ENCODE assay signal across 8 mouse cellular contexts in genomic region chr4:33924889-33925245, GRCm38 (mm10). TPM values are rescaled to one million over a fixed set of nuclear protein-coding genes. Genes with fewer than 3 reads are reported as not detected.
DNase-seq lines count a peak whose midpoint lies in the region; ATAC-seq and TF ChIP-seq lines count a peak whose summit lies in the region.

No protein-coding gene starts in this region.

- peaks cover 71% of the 10 kb centered on the region for H3K27me3 ChIP-seq in kidney, embryonic 15.5 days
- peaks cover 45% of the 10 kb centered on the region for H3K27me3 ChIP-seq in forebrain, embryonic 12.5 days
- peaks cover 48% of the 10 kb centered on the region for H3K27me3 ChIP-seq in liver, embryonic 11.5 days (replicated peaks; ENCODE audit: control insufficient read depth, insufficient read depth, low read length)
- H3K27me3 ChIP-seq in stomach, postnatal 0 days (ENCODE audit: control insufficient read depth, insufficient read depth, low read length): peaks cover 2% of the 10 kb centered on the region; the same call in 1 of the 2 replicates

- peak overlapping the region; percentile 59; the same call in 1 of the 2 replicates for H3K27ac ChIP-seq in kidney, embryonic 15.5 days
- H3K27ac ChIP-seq in forebrain, embryonic 12.5 days: peak overlapping the region; percentile 90
- H3K27ac ChIP-seq in liver, embryonic 11.5 days (ENCODE audit: low read depth, low read length): no peak overlapping the region
- no peak overlapping the region for H3K27ac ChIP-seq in stomach, postnatal 0 days (replicated peaks)

- peaks cover 18% of the 10 kb centered on the region for H3K4me1 ChIP-seq in kidney, embryonic 15.5 days
- peaks cover 20% of the 10 kb centered on the region for H3K4me1 ChIP-seq in forebrain, embryonic 12.5 days
- no peaks in the 10 kb centered on the region for H3K4me1 ChIP-seq in liver, embryonic 11.5 days (replicated peaks; ENCODE audit: control insufficient read depth, insufficient read depth, low read length)
- no peaks in the 10 kb centered on the region for H3K4me1 ChIP-seq in stomach, postnatal 0 days (replicated peaks; ENCODE audit: control insufficient read depth, insufficient read depth)

- WGBS in kidney, embryonic 15.5 days: 0% methylated on average over 14 of the region's 24 CpGs
- under 1% methylated on average over 14 of the region's 24 CpGs for WGBS in forebrain, embryonic 12.5 days
- 1% methylated on average over 20 of the region's 24 CpGs for WGBS in liver, embryonic 11.5 days
- 1% methylated on average over 11 of the region's 24 CpGs for WGBS in stomach, postnatal 0 days

- TF ChIP-seq EP300 in stomach, postnatal 0 days (optimal IDR thresholded peaks at IDR 0.05): no peak

- H3K4me2 ChIP-seq in kidney, embryonic 15.5 days: peak overlapping the region; percentile 100
- peak overlapping the region; percentile 89 for H3K4me2 ChIP-seq in forebrain, embryonic 12.5 days
- peak overlapping the region; percentile 80 for H3K4me2 ChIP-seq in liver, embryonic 11.5 days
- H3K4me2 ChIP-seq in stomach, postnatal 0 days (replicated peaks; ENCODE audit: low read depth): peak overlapping the region; percentile 91

- H3K4me3 ChIP-seq in kidney, embryonic 15.5 days (replicated peaks): peak overlapping the region; percentile 65
- peak overlapping the region; percentile 62 for H3K4me3 ChIP-seq in forebrain, embryonic 12.5 days (replicated peaks)
- H3K4me3 ChIP-seq in liver, embryonic 11.5 days (ENCODE audit: low read depth, low read length): peak overlapping the region; percentile 55
- peak overlapping the region; percentile 56 for H3K4me3 ChIP-seq in stomach, postnatal 0 days (ENCODE audit: low read depth, low read length)

- peak overlapping the region; percentile 56 for H3K9ac ChIP-seq in kidney, embryonic 15.5 days
- H3K9ac ChIP-seq in forebrain, embryonic 12.5 days: peak overlapping the region; percentile 78
- no peak overlapping the region for H3K9ac ChIP-seq in liver, embryonic 11.5 days (ENCODE audit: low read depth, low read length)
- peak overlapping the region; percentile 59 for H3K9ac ChIP-seq in stomach, postnatal 0 days (ENCODE audit: low read length)

- DNase-seq in kidney, adult 8-10 months: no peak
- DNase-seq in brain, adult 2 months (ENCODE audit: low read depth, low spot score): peak; percentile 86
- DNase-seq in liver, embryonic 11.5 days (ENCODE audit: low spot score): no peak
- DNase-seq in stomach, postnatal 0 days (ENCODE audit: low spot score): no peak
- no peak for DNase-seq in gastrocnemius, adult 18-20 months (ENCODE audit: low spot score)
- DNase-seq in thymus, postnatal 0 days (ENCODE audit: low spot score): no peak

- no peaks in the 10 kb centered on the region for H3K9me3 ChIP-seq in kidney, embryonic 15.5 days (replicated peaks)
- H3K9me3 ChIP-seq in forebrain, embryonic 12.5 days: no peaks in the 10 kb centered on the region
- H3K9me3 ChIP-seq in liver, embryonic 11.5 days (ENCODE audit: control insufficient read depth, low read length): no peaks in the 10 kb centered on the region
- H3K9me3 ChIP-seq in stomach, postnatal 0 days (ENCODE audit: control insufficient read depth, low read length): no peaks in the 10 kb centered on the region

- TF ChIP-seq CTCF in stomach, postnatal 0 days (IDR thresholded peaks at IDR 0.05; ENCODE audit: low read depth): no peak

- H3K36me3 ChIP-seq in kidney, embryonic 15.5 days: no peaks in the 10 kb centered on the region
- no peaks in the 10 kb centered on the region for H3K36me3 ChIP-seq in forebrain, embryonic 12.5 days (replicated peaks)
- no peaks in the 10 kb centered on the region for H3K36me3 ChIP-seq in liver, embryonic 11.5 days (ENCODE audit: control insufficient read depth, insufficient read depth, low read length)
- H3K36me3 ChIP-seq in stomach, postnatal 0 days (ENCODE audit: control insufficient read depth, insufficient read depth, low read length): no peaks in the 10 kb centered on the region

- peak; percentile 87 for ATAC-seq in kidney, embryonic 15.5 days (replicated peaks; ENCODE audit: low FRiP score)
- no peak; the same call in 1 of the 2 replicates for ATAC-seq in forebrain, embryonic 12.5 days (ENCODE audit: low FRiP score)
- ATAC-seq in liver, embryonic 11.5 days (replicated peaks; ENCODE audit: low FRiP score): no peak
- ATAC-seq in stomach, postnatal 0 days (ENCODE audit: low FRiP score, low TSS enrichment): no peak

RNA-seq across cellular contexts. Expression of gene Cnr1, which starts 0.5 kb away (rescaled TPM):
- polyA plus RNA-seq in kidney, embryonic 15.5 days (2015; fragmentation: Nextera tagmentation; extraction: Ambion mirVana): 0.77 and 0.78 TPM in 2 replicates
- polyA plus RNA-seq in forebrain, embryonic 12.5 days (2016; fragmentation: Nextera tagmentation; extraction: Ambion mirVana): 34.9 and 35.4 TPM in 2 replicates
- polyA plus RNA-seq in liver, embryonic 11.5 days (2014; fragmentation: Nextera tagmentation; extraction: Ambion mirVana): 0.57 and 0.62 TPM in 2 replicates
- 0.86 and 1.0 TPM in 2 replicates for polyA plus RNA-seq in stomach, postnatal 0 days (2015; fragmentation: Nextera tagmentation; extraction: Ambion mirVana)
- under 1 TPM; 0.16 to 0.36 TPM for total RNA-seq in gastrocnemius, adult 18-20 months (2021)
- 0.04 and 0.05 TPM in 2 replicates for polyA plus RNA-seq in thymus, postnatal 0 days (2015; fragmentation: Nextera tagmentation; extraction: Ambion mirVana)

Comparison
In these comparisons a context has a peak if more than half of its experiments do, and no peak if none do; other contexts are left out.
1. H3K27ac ChIP-seq: peak in kidney, embryonic 15.5 days (single experiment) and forebrain, embryonic 12.5 days (single experiment); none in liver, embryonic 11.5 days (single experiment) and stomach, postnatal 0 days (single experiment).
2. RNA of gene Cnr1, which starts 0.5 kb away (polyA plus RNA-seq): 34.9 to 35.4 TPM in forebrain, embryonic 12.5 days; 0.86 to 1.0 TPM in stomach, postnatal 0 days, 0.77 to 0.78 TPM in kidney, embryonic 15.5 days, 0.57 to 0.62 TPM in liver, embryonic 11.5 days and 0.04 to 0.05 TPM in thymus, postnatal 0 days; every median in the first group is over 10 times any median in the second.
3. Peak in every context shown above with its lines, with median percentiles within 50 percentile points of each other: H3K4me2 ChIP-seq and H3K4me3 ChIP-seq.